Mouse (Mus musculus) olfactory bulb, adult 2 months (tissue): ENCODE results near the gene Hsd3b7. TPM values are rescaled to one million over a fixed set of nuclear protein-coding genes. Genes with fewer than 3 reads are reported as not detected.

ENCODE experiments used
- H3K27ac ChIP-seq: fragments of 200-500 bp; 2 replicates; pipeline ENCODE4 v1.5.1; 2012; ENCODE audit warnings: low read depth, low read length; ENCODE audit not compliant: insufficient read depth
- H3K4me1 ChIP-seq: fragments of 200-500 bp; 2 replicates; pipeline ENCODE4 v1.6.1; 2012; ENCODE audit warnings: low read length; ENCODE audit not compliant: control insufficient read depth, insufficient read depth
- H3K4me3 ChIP-seq: fragments of 200-500 bp; 2 replicates; pipeline ENCODE4 v1.5.1; 2012; ENCODE audit warnings: mild to moderate bottlenecking, low read depth, low read length, moderate library complexity; ENCODE audit not compliant: insufficient read depth
- CTCF ChIP-seq: fragments of 200-500 bp; IDR thresholded peaks from 2 replicates; pipeline ENCODE4 v1.5.1; 2012; ENCODE audit warnings: low read depth, mild to moderate bottlenecking, low read length, moderate library complexity; ENCODE audit not compliant: insufficient read depth
- POLR2A ChIP-seq: fragments of 200-500 bp; IDR thresholded peaks from 2 replicates; pipeline ENCODE4 v1.6.1; 2012; ENCODE audit warnings: mild to moderate bottlenecking, low read depth, low read length, moderate library complexity; ENCODE audit not compliant: insufficient read depth
- WGBS: fragments of 180-500 bp; shearing (Covaris S2); methylation state at CpG from one replicate; pipeline ENCODE4 v1.1.7; 2018; 5-methylcytosine and 5-hydroxymethylcytosine counted together
- polyA plus RNA-seq: library from polyadenylated mRNA; stranded (reverse); fragments of >200 nt; gene quantifications from 2 replicates; pipeline ENCODE4 v1.2.4, GENCODE M21; 2012; ENCODE audit warnings: low replicate concordance; ENCODE audit not compliant: missing spikeins, insufficient read depth, insufficient read length

Hsd3b7 gene
- polyA plus RNA-seq, 1 experiment: not detected

DNA sequence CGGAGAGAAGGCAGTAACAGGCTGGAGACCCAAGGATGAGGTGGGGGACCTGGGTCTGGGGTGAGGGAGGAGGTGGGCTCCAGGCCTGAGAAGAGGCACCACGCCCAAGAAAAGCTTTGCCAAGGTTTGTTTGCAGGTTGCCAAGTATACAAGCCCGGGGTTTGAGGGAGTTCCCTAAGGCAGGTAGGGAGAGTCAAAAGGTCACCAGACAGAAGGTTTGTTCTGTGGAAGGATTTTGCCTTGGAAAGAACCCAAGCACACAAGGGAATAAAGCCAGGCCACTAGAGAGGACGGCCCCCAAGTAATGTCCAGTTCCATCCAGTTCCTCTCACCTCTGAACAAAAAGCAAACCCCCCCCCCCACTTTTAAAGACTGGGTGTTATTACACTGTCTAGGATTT lies 10.8 kb downstream of the Hsd3b7 start:
- Histone ChIP-seq H3K27ac (no peak overlapping the region), H3K4me1 (peaks cover 36% of the 10 kb centered on the region), H3K4me3 (no peak overlapping the region)
- TF ChIP-seq CTCF (no peak), POLR2A (no peak)
- WGBS: 78% methylated on average over 4 of the region's 4 CpGs

GRCm38 (mm10) chr7:127812292-127812691 lies 11.9 kb downstream of the Hsd3b7 start:
- peaks cover 46% of the 10 kb centered on the region for H3K4me1 ChIP-seq
- H3K4me3 ChIP-seq: no peak overlapping the region
- 75% methylated on average over 3 of the region's 3 CpGs for WGBS
- H3K27ac ChIP-seq: no peak overlapping the region
- TF ChIP-seq CTCF: no peak
- TF ChIP-seq POLR2A: no peak

DNA sequence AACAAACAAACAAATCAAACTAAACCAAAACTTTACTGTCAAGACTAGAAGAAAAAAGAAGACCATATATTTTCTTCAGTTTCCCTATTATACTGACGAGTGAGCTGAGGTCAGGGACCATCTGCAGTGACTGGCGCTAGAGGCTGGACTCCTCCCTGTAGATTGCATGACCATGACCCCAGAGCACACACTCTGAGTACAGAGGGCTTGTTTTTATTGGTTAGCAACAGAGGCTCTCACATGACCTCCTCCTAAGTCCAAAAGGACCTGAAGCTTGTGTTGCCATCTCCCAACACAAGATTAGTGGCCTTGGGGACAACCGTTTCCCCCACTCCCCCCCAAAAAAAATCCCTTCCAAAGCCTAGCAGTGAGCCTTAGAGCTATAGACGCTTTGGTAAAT lies 13.4 kb downstream of the Hsd3b7 start:
- WGBS: 22% methylated on average over 4 of the region's 4 CpGs
- Histone ChIP-seq H3K27ac (peak overlapping the region; percentile 84), H3K4me1 (peaks cover 50% of the 10 kb centered on the region), H3K4me3 (no peak overlapping the region)
- TF ChIP-seq POLR2A (no peak), CTCF (no peak)

GRCm38 (mm10) chr7:127814241-127814921 lies 14.0 kb downstream of the Hsd3b7 start:
- peak overlapping the region; percentile 84 for H3K27ac ChIP-seq
- 17% methylated on average over 19 of the region's 19 CpGs for WGBS
- H3K4me1 ChIP-seq: peaks cover 54% of the 10 kb centered on the region
- no peak overlapping the region for H3K4me3 ChIP-seq
- TF ChIP-seq CTCF (no peak), POLR2A (no peak)

- WGBS: 82% methylated on average over 15 of the region's 15 CpGs
- H3K4me3 ChIP-seq: no peak overlapping the region
- no peak for TF ChIP-seq POLR2A
- no peak for TF ChIP-seq CTCF
- H3K4me1 ChIP-seq: peaks cover 55% of the 10 kb centered on the region
- peak overlapping the region; percentile 64 for H3K27ac ChIP-seq
Measured at GRCm38 (mm10) chr7:127815116-127815665, 14.8 kb downstream of the Hsd3b7 start.

GRCm38 (mm10) chr7:127815954-127816821 lies 15.8 kb downstream of the Hsd3b7 start:
- 21% methylated on average over 15 of the region's 15 CpGs for WGBS
- TF ChIP-seq POLR2A: no peak
- peak; percentile 17; the same call in 1 of the 2 replicates for TF ChIP-seq CTCF
- Histone ChIP-seq H3K27ac (peak overlapping the region; percentile 66), H3K4me3 (no peak overlapping the region), H3K4me1 (peaks cover 56% of the 10 kb centered on the region)

- 39% methylated on average over 7 of the region's 7 CpGs for WGBS
- Histone ChIP-seq H3K27ac (peak overlapping the region; percentile 78), H3K4me1 (peaks cover 57% of the 10 kb centered on the region), H3K4me3 (no peak overlapping the region)
- TF ChIP-seq POLR2A: no peak
- no peak for TF ChIP-seq CTCF
Measured at GRCm38 (mm10) chr7:127817053-127817452, 16.6 kb downstream of the Hsd3b7 start.

GRCm38 (mm10) chr7:127817776-127818175 lies 17.4 kb downstream of the Hsd3b7 start:
- H3K4me3 ChIP-seq: no peak overlapping the region
- no peak for TF ChIP-seq CTCF
- no peak for TF ChIP-seq POLR2A
- 63% methylated on average over 5 of the region's 5 CpGs for WGBS
- peak overlapping the region; percentile 78 for H3K27ac ChIP-seq
- H3K4me1 ChIP-seq: peaks cover 53% of the 10 kb centered on the region

- WGBS: 58% methylated on average over 13 of the region's 13 CpGs
- no peak overlapping the region for H3K27ac ChIP-seq
- TF ChIP-seq POLR2A (no peak), CTCF (no peak)
- peaks cover 46% of the 10 kb centered on the region for H3K4me1 ChIP-seq
- peak overlapping the region; percentile 33; the same call in 1 of the 2 replicates for H3K4me3 ChIP-seq
Measured at GRCm38 (mm10) chr7:127820836-127821509, 20.6 kb downstream of the Hsd3b7 start.
